Mouse (Mus musculus) hindbrain, postnatal 0 days (tissue): Measurements from ENCODE around the gene Fbxo9. TPM values are rescaled to one million over a fixed set of nuclear protein-coding genes. Genes with fewer than 3 reads are reported as not detected.

Experiments
- ATAC-seq: fragments of 200-750 bp; cut with Nextera tagmentation; 2 replicates; pipeline ENCODE4 v1.8.0; 2017; ENCODE audit warnings: mild to moderate bottlenecking, moderate TSS enrichment, moderate library complexity
- DNase-seq: peaks from one replicate; pipeline ENCODE4 v3.0.0-alpha.2; 2015; ENCODE audit warnings: low spot score
- H3K27ac ChIP-seq: fragments of 300-500 bp; sonication (generic); 2 replicates; pipeline ENCODE4 v1.5.1; 2014; ENCODE audit warnings: mild to moderate bottlenecking
- H3K27me3 ChIP-seq: fragments of 300-500 bp; sonication (generic); 2 replicates; pipeline ENCODE4 v1.6.1; 2014; ENCODE audit warnings: low read length, mixed read lengths; ENCODE audit not compliant: insufficient read depth
- H3K36me3 ChIP-seq: fragments of 300-500 bp; sonication (generic); 2 replicates; pipeline ENCODE4 v1.6.1; 2014; ENCODE audit warnings: low read length, mixed read lengths; ENCODE audit not compliant: insufficient read depth
- H3K4me1 ChIP-seq: fragments of 300-500 bp; sonication (generic); 2 replicates; pipeline ENCODE4 v1.6.1; 2014; ENCODE audit warnings: antibody characterized with exemption, low read length, mixed read lengths; ENCODE audit not compliant: insufficient read depth
- H3K4me2 ChIP-seq: fragments of 300-500 bp; sonication (generic); 2 replicates; pipeline ENCODE4 v1.6.1; 2014; ENCODE audit warnings: low read depth, mild to moderate bottlenecking, low read length, moderate library complexity, mixed read lengths
- H3K4me3 ChIP-seq: fragments of 300-500 bp; sonication (generic); 2 replicates; pipeline ENCODE4 v1.5.1; 2014; ENCODE audit warnings: low read length
- H3K9ac ChIP-seq: fragments of 300-500 bp; sonication (generic); replicated peaks from 2 replicates; pipeline ENCODE4 v1.6.1; 2014; ENCODE audit warnings: mild to moderate bottlenecking, low read length, moderate library complexity, mixed read lengths
- H3K9me3 ChIP-seq: fragments of 300-500 bp; sonication (generic); 2 replicates; pipeline ENCODE4 v1.6.1; 2016; ENCODE audit warnings: low read length, mixed read lengths
- CTCF ChIP-seq: IDR thresholded peaks from 2 replicates; pipeline ENCODE4 v1.5.1; 2016; ENCODE audit warnings: antibody characterized with exemption, control low read depth, low read depth
- WGBS: fragments of 180-500 bp; shearing (Covaris S2); extraction: QIAGEN DNeasy Blood & Tissue Kit; methylation state at CpG from one replicate; pipeline ENCODE4 v1.1.7; 2014; 5-methylcytosine and 5-hydroxymethylcytosine counted together
- polyA plus RNA-seq: library from polyadenylated mRNA; unstranded; fragments of >200 nt; fragmentation: Nextera tagmentation; extraction: Ambion mirVana; gene quantifications from 2 replicates; pipeline ENCODE4 v1.2.1, GENCODE M21; 2015
- total RNA-seq: library from RNA; depleted of rRNA; stranded (reverse); fragments of >200 nt; gene quantifications from 2 replicates; pipeline ENCODE4 v1.2.3, GENCODE M21; 2014

The Fbxo9 gene
- total and polyA plus RNA-seq, 2 experiments from 2014 or later = 88.9 to 109 TPM

GRCm38 (mm10) chr9:78122939-78123712, 14.3 kb upstream of the Fbxo9 start:
- no peak for ATAC-seq
- TF ChIP-seq CTCF = no peak
- no peak overlapping the region for H3K9ac ChIP-seq
- 93% methylated on average over 7 of the region's 7 CpGs for WGBS
- no peak overlapping the region for H3K4me3 ChIP-seq
- peaks cover 6% of the 10 kb centered on the region; the same call in 1 of the 2 replicates for H3K4me1 ChIP-seq
- DNase-seq = no peak
- no peaks in the 10 kb centered on the region for H3K9me3 ChIP-seq
- H3K4me2 ChIP-seq = no peak overlapping the region
- H3K36me3 ChIP-seq = 0 out of 2 replicates have a peak, but pooled peaks cover 3% of the 10 kb centered on the region
- H3K27ac ChIP-seq = no peak overlapping the region
- no peaks in the 10 kb centered on the region for H3K27me3 ChIP-seq

- DNase-seq (no peak), ATAC-seq (no peak)
- Histone ChIP-seq H3K4me3 (no peak overlapping the region), H3K36me3 (0 out of 2 replicates have a peak, but pooled peaks cover 3% of the 10 kb centered on the region), H3K9me3 (no peaks in the 10 kb centered on the region), H3K27ac (peak overlapping the region; percentile 26; the same call in 1 of the 2 replicates), H3K4me1 (peaks cover 6% of the 10 kb centered on the region; the same call in 1 of the 2 replicates), H3K4me2 (no peak overlapping the region), H3K9ac (no peak overlapping the region), H3K27me3 (no peaks in the 10 kb centered on the region)
- WGBS = 76% methylated on average over 6 of the region's 6 CpGs
- TF ChIP-seq CTCF = no peak
Observed at GRCm38 (mm10) chr9:78121985-78122384, 13.1 kb upstream of the Fbxo9 start.

- no peak overlapping the region for H3K4me2 ChIP-seq
- DNase-seq (no peak), ATAC-seq (no peak)
- no peaks in the 10 kb centered on the region for H3K27me3 ChIP-seq
- H3K27ac ChIP-seq = no peak overlapping the region
- no peaks in the 10 kb centered on the region for H3K9me3 ChIP-seq
- H3K4me3 ChIP-seq = no peak overlapping the region
- H3K36me3 ChIP-seq = no peaks in the 10 kb centered on the region
- 90% methylated on average over 8 of the region's 8 CpGs for WGBS
- peaks cover 6% of the 10 kb centered on the region; the same call in 1 of the 2 replicates for H3K4me1 ChIP-seq
- TF ChIP-seq CTCF = no peak
- H3K9ac ChIP-seq = no peak overlapping the region
Observed at GRCm38 (mm10) chr9:78121358-78121757, 12.5 kb upstream of the Fbxo9 start.

GRCm38 (mm10) chr9:78117690-78118089, 8.8 kb upstream of the Fbxo9 start:
- no peak for TF ChIP-seq CTCF
- peaks cover 9% of the 10 kb centered on the region; the same call in 1 of the 2 replicates for H3K4me1 ChIP-seq
- H3K9me3 ChIP-seq = no peaks in the 10 kb centered on the region
- H3K4me2 ChIP-seq = no peak overlapping the region
- ATAC-seq (no peak), DNase-seq (no peak)
- WGBS = 98% methylated on average over 2 of the region's 2 CpGs
- no peaks in the 10 kb centered on the region for H3K36me3 ChIP-seq
- H3K27me3 ChIP-seq = no peaks in the 10 kb centered on the region
- no peak overlapping the region for H3K27ac ChIP-seq
- no peak overlapping the region for H3K4me3 ChIP-seq
- H3K9ac ChIP-seq = no peak overlapping the region

- ATAC-seq (no peak), DNase-seq (no peak)
- Histone ChIP-seq H3K27ac (no peak overlapping the region), H3K36me3 (no peaks in the 10 kb centered on the region), H3K4me1 (peaks cover 9% of the 10 kb centered on the region; the same call in 1 of the 2 replicates), H3K9ac (no peak overlapping the region), H3K4me2 (no peak overlapping the region), H3K4me3 (no peak overlapping the region), H3K27me3 (no peaks in the 10 kb centered on the region), H3K9me3 (no peaks in the 10 kb centered on the region)
- 92% methylated on average over 9 of the region's 9 CpGs for WGBS
- TF ChIP-seq CTCF = no peak
Observed at GRCm38 (mm10) chr9:78115746-78116145, 6.9 kb upstream of the Fbxo9 start.

GRCm38 (mm10) chr9:78113538-78113885, 4.6 kb upstream of the Fbxo9 start:
- no peaks in the 10 kb centered on the region for H3K9me3 ChIP-seq
- H3K27me3 ChIP-seq = no peaks in the 10 kb centered on the region
- WGBS = under 1% methylated on average over 14 of the region's 14 CpGs
- peak; percentile 11 for ATAC-seq
- H3K27ac ChIP-seq = peak overlapping the region; percentile 96
- H3K36me3 ChIP-seq = no peaks in the 10 kb centered on the region
- H3K4me3 ChIP-seq = peak overlapping the region; percentile 98
- TF ChIP-seq CTCF = no peak
- peak overlapping the region; percentile 95 for H3K9ac ChIP-seq
- H3K4me1 ChIP-seq = peaks cover 9% of the 10 kb centered on the region; the same call in 1 of the 2 replicates
- peak overlapping the region; percentile 82 for H3K4me2 ChIP-seq
- DNase-seq = no peak
